Mouse (Mus musculus) liver, embryonic 14.5 days (tissue): Measurements from ENCODE around the gene Mrln. TPM values are rescaled to one million over a fixed set of nuclear protein-coding genes. Genes with fewer than 3 reads are reported as not detected.

Experiments
- ATAC-seq: fragments of 200-750 bp; cut with Nextera tagmentation; 2 replicates; pipeline ENCODE4 v1.8.0; 2017; ENCODE audit warnings: moderate number of reproducible peaks, mild to moderate bottlenecking, moderate library complexity; ENCODE audit not compliant: insufficient read depth
- DNase-seq, 3 experiments: peaks; one replicate each; pipeline ENCODE4 v3.0.0-alpha.2; 2012 to 2013; ENCODE audit warnings: low read depth in 3 of 3, low spot score in 3 of 3
- H3K27ac ChIP-seq: fragments of 300-500 bp; sonication (generic); 2 replicates; pipeline ENCODE4 v1.5.1; 2014; ENCODE audit warnings: moderate library complexity, mild to moderate bottlenecking, control low read depth, inconsistent platforms
- H3K27me3 ChIP-seq: fragments of 300-500 bp; sonication (generic); 2 replicates; pipeline ENCODE4 v1.6.1; 2014; ENCODE audit warnings: mild to moderate bottlenecking, low read length, moderate library complexity; ENCODE audit not compliant: control insufficient read depth, insufficient read depth
- H3K36me3 ChIP-seq: fragments of 300-500 bp; sonication (generic); replicated peaks from 2 replicates; pipeline ENCODE4 v1.6.1; 2014; ENCODE audit warnings: low read depth; ENCODE audit not compliant: control insufficient read depth, insufficient read depth
- H3K4me1 ChIP-seq, 2 experiments: fragments of 200-500 bp in 1 of 2; fragments of 300-500 bp in 1 of 2; sonication (generic) in 1 of 2; replicated peaks; 2 replicates each; pipeline ENCODE4 v1.6.1; 2012 to 2014; ENCODE audit warnings: antibody characterized with exemption in 1 of 2, inconsistent platforms in 1 of 2, low read length in 1 of 2; ENCODE audit not compliant: control insufficient read depth in 2 of 2, insufficient read depth in 2 of 2
- H3K4me2 ChIP-seq: fragments of 300-500 bp; sonication (generic); 2 replicates; pipeline ENCODE4 v1.6.1; 2014; ENCODE audit warnings: low read depth, mild to moderate bottlenecking, control low read depth, moderate library complexity
- H3K4me3 ChIP-seq, 2 experiments: fragments of 200-500 bp in 1 of 2; fragments of 300-500 bp in 1 of 2; sonication (generic) in 1 of 2; 2 replicates each; pipeline ENCODE4 v1.5.1; 2012 to 2014; ENCODE audit warnings: low read depth in 2 of 2, low read length in 2 of 2, mild to moderate bottlenecking in 2 of 2, control low read depth in 1 of 2, inconsistent platforms in 1 of 2, moderate library complexity in 1 of 2; ENCODE audit not compliant: insufficient read depth in 1 of 2
- H3K9ac ChIP-seq: fragments of 300-500 bp; sonication (generic); replicated peaks from 2 replicates; pipeline ENCODE4 v1.6.1; 2014; ENCODE audit warnings: mild to moderate bottlenecking, control low read depth, moderate library complexity
- H3K9me3 ChIP-seq: fragments of 300-500 bp; sonication (generic); 2 replicates; pipeline ENCODE4 v1.6.1; 2016; ENCODE audit warnings: low read length, mixed read lengths; ENCODE audit not compliant: control insufficient read depth
- CTCF ChIP-seq: IDR thresholded peaks from 2 replicates; pipeline ENCODE4 v1.5.1; 2016; ENCODE audit warnings: antibody characterized with exemption, low read depth, control low read depth
- EP300 ChIP-seq: IDR thresholded peaks from 2 replicates; pipeline ENCODE4 v1.6.1; 2016; ENCODE audit warnings: antibody characterized with exemption, low read depth
- whole genome bisulfite sequencing: fragments of 180-500 bp; shearing (Covaris S2); extraction: QIAGEN DNeasy Blood & Tissue Kit; methylation state at CpG from one replicate; pipeline ENCODE4 v1.1.7; 2014; ENCODE audit not compliant: insufficient replicate concordance; 5-methylcytosine and 5-hydroxymethylcytosine counted together
- polyA plus RNA-seq, 2 experiments: library from polyadenylated mRNA; depleted of rRNA in 1 of 2; stranded (reverse) in 1 of 2; unstranded in 1 of 2; fragments of >200 nt; fragmentation: Nextera tagmentation in 1 of 2; extraction: Ambion mirVana in 1 of 2; gene quantifications; 2 replicates each; pipeline versions ENCODE4 v1.2.1 to v1.2.3; 2012 to 2014

The Mrln gene
- polyA plus RNA-seq, 2 experiments, result 0.15 TPM; not detected in 1

DNA sequence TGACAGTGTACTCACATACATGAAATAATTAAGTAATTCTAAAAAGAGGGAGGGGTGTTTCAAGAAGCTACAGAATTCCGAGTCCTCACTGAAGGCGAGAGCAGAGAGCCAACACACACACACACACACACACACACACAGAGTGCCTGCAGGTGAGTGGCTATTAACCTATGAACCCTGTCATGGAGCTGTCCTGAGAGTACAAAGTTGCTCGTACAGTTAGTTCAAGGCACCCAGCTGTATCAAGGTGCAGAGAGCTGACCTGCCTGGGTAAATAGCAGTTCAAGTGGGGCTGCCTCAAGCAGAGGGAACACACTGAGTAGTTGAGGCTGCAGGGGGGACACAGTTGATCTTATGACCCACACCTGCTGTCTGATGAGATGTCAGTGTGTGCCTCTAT lies 57.6 kb downstream of the Mrln start:
- DNase-seq (no peak), ATAC-seq (no peak; the same call in 1 of the 2 replicates)
- no peak overlapping the region for H3K4me2 ChIP-seq
- no peak overlapping the region for H3K4me3 ChIP-seq
- H3K9ac ChIP-seq, result no peak overlapping the region
- WGBS, result 68% methylated on average over 3 of the region's 3 CpGs
- H3K27ac ChIP-seq, result no peak overlapping the region
- 0 out of 4 replicates have a peak, but pooled peaks cover 0 to 2% of the 10 kb centered on the region in 2 experiments for H3K4me1 ChIP-seq
- H3K36me3 ChIP-seq, result no peaks in the 10 kb centered on the region
- H3K9me3 ChIP-seq, result no peaks in the 10 kb centered on the region
- TF ChIP-seq EP300, result no peak
- TF ChIP-seq CTCF, result no peak
- no peaks in the 10 kb centered on the region for H3K27me3 ChIP-seq

DNA sequence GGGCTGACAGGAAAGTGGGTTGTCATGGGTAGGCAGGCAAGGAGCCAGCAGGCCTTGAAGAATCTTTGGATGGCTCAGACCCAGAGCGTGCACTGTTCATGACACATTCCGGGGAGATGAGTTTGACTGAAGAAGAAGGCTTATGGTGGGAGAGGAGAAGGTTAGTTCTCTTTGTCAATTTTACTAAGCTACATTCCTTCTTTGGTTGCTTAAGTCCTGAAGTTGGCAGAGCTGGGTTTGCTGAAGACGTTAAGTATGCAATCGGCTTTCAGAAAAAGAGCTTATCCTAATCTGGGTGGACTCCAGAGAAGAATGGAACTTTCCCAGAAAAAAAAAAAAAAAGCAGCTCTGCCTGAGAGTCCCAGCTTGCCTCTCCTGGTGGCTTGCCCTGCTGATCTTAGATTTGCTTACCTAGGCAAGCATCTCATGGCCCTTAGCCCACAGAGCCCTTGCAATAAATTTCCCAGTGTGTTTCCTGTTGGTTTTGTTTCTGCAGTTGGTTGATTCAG lies 59.3 kb downstream of the Mrln start:
- Histone ChIP-seq H3K4me3 (no peak overlapping the region), H3K4me1 (no peaks in the 10 kb centered on the region), H3K9me3 (no peaks in the 10 kb centered on the region), H3K27ac (no peak overlapping the region), H3K4me2 (no peak overlapping the region), H3K27me3 (no peaks in the 10 kb centered on the region), H3K36me3 (no peaks in the 10 kb centered on the region), H3K9ac (no peak overlapping the region)
- TF ChIP-seq CTCF (no peak), EP300 (no peak)
- WGBS, result 77% methylated on average over 4 of the region's 4 CpGs
- ATAC-seq (no peak), DNase-seq (no peak)

- no peak for TF ChIP-seq CTCF
- TF ChIP-seq EP300, result no peak
- no peak for DNase-seq
- no peak overlapping the region for H3K9ac ChIP-seq
- H3K36me3 ChIP-seq, result no peaks in the 10 kb centered on the region
- no peaks in the 10 kb centered on the region for H3K9me3 ChIP-seq
- no peak overlapping the region for H3K4me3 ChIP-seq
- no peak overlapping the region for H3K4me2 ChIP-seq
- H3K27ac ChIP-seq, result no peak overlapping the region
- no peaks in the 10 kb centered on the region for H3K27me3 ChIP-seq
- WGBS, result 49% methylated on average over 9 of the region's 9 CpGs
- H3K4me1 ChIP-seq, result no peaks in the 10 kb centered on the region
- no peak for ATAC-seq
Observed at GRCm38 (mm10) chr10:70264337-70265036, 60.0 kb downstream of the Mrln start.

GRCm38 (mm10) chr10:70266501-70266900 lies 62.0 kb downstream of the Mrln start:
- ATAC-seq (no peak), DNase-seq (no peak)
- no peak overlapping the region for H3K4me3 ChIP-seq
- WGBS, result 81% methylated on average over 6 of the region's 6 CpGs
- H3K27me3 ChIP-seq, result no peaks in the 10 kb centered on the region
- no peak overlapping the region for H3K4me2 ChIP-seq
- no peaks in the 10 kb centered on the region for H3K36me3 ChIP-seq
- TF ChIP-seq CTCF (no peak), EP300 (no peak)
- no peak overlapping the region for H3K27ac ChIP-seq
- H3K9ac ChIP-seq, result no peak overlapping the region
- H3K4me1 ChIP-seq, result no peaks in the 10 kb centered on the region
- no peaks in the 10 kb centered on the region for H3K9me3 ChIP-seq

GRCm38 (mm10) chr10:70268581-70269446 lies 64.3 kb downstream of the Mrln start:
- ATAC-seq (no peak), DNase-seq (no peak)
- TF ChIP-seq CTCF (0 out of 2 replicates have a peak, but pooled peaks have one; percentile 8), EP300 (no peak)
- Histone ChIP-seq H3K4me3 (no peak overlapping the region), H3K27ac (no peak overlapping the region), H3K4me2 (no peak overlapping the region), H3K9me3 (no peaks in the 10 kb centered on the region), H3K27me3 (no peaks in the 10 kb centered on the region), H3K36me3 (no peaks in the 10 kb centered on the region), H3K9ac (no peak overlapping the region), H3K4me1 (no peaks in the 10 kb centered on the region)
- WGBS, result 68% methylated on average over 23 of the region's 23 CpGs

Other genes with a start within 250 kb of the Mrln start
- gene Ccdc6, start 107.5 kb upstream of the Mrln start, polyA plus RNA-seq (2012; rRNA removed), result 6.7 and 8.3 TPM in 2 replicates
- gene Ccdc6, start 107.5 kb upstream of the Mrln start, polyA plus RNA-seq (2014; fragmentation: Nextera tagmentation; extraction: Ambion mirVana), result 9.5 and 10.7 TPM in 2 replicates
- 0.26 and 0.27 TPM in 2 replicates for gene Slc16a9, start 40.4 kb downstream of the Mrln start, polyA plus RNA-seq (2012; rRNA removed)
- 0.28 and 0.39 TPM in 2 replicates for gene Slc16a9, start 40.4 kb downstream of the Mrln start, polyA plus RNA-seq (2014; fragmentation: Nextera tagmentation; extraction: Ambion mirVana)
- gene Fam13c, start 235.8 kb downstream of the Mrln start, polyA plus RNA-seq (2012; rRNA removed), result 0.06 and 0.11 TPM in 2 replicates
- 0.08 and 0.10 TPM in 2 replicates for gene Fam13c, start 235.8 kb downstream of the Mrln start, polyA plus RNA-seq (2014; fragmentation: Nextera tagmentation; extraction: Ambion mirVana)